Mouse (Mus musculus) urinary bladder, postnatal 14 days (tissue): ENCODE measurements at regions not wholly inside any gene's neighbourhood (a gene's known extent, or its start where the extent isn't known, plus 50 kb on each side); places are given as distances from the start of the nearest gene placed in this dataset.

Source experiments
- DNase-seq: peaks from one replicate; pipeline ENCODE4 v3.0.0; 2021; ENCODE audit warnings: low spot score

GRCm38 (mm10) chr10:118501571-118501970 lies 60.7 kb downstream of the Ifng start:
- DNase-seq: no peak

- no peak for DNase-seq
These were observed 64.0 kb downstream of the Ifng start for GRCm38 (mm10) chr10:118504811-118505210.

- DNase-seq: no peak
These were observed 65.3 kb downstream of the Ifng start for GRCm38 (mm10) chr10:118506154-118506553.

GRCm38 (mm10) chr10:118507630-118508029 lies 66.8 kb downstream of the Ifng start:
- no peak for DNase-seq

GRCm38 (mm10) chr10:118516839-118517238 lies 76.0 kb downstream of the Ifng start:
- DNase-seq: no peak

GRCm38 (mm10) chr10:118517995-118518394 lies 77.1 kb downstream of the Ifng start:
- DNase-seq: no peak

- DNase-seq: no peak
These were observed 105.1 kb downstream of the Ifng start for GRCm38 (mm10) chr10:118545966-118546365.

- no peak for DNase-seq
These were observed 109.4 kb downstream of the Ifng start for GRCm38 (mm10) chr10:118550201-118550600.

- no peak for DNase-seq
These were observed 118.0 kb downstream of the Ifng start for GRCm38 (mm10) chr10:118558848-118559247.

GRCm38 (mm10) chr10:118564041-118564440 lies 123.2 kb downstream of the Ifng start:
- DNase-seq: no peak

GRCm38 (mm10) chr10:118564528-118565268 lies 123.9 kb downstream of the Ifng start:
- DNase-seq: peak; percentile 77

- no peak for DNase-seq
These were observed 127.8 kb downstream of the Ifng start for GRCm38 (mm10) chr10:118568617-118569016.

- no peak for DNase-seq
These were observed 128.6 kb downstream of the Ifng start for GRCm38 (mm10) chr10:118569424-118569823.

GRCm38 (mm10) chr10:118573247-118573646 lies 132.4 kb downstream of the Ifng start:
- no peak for DNase-seq

- no peak for DNase-seq
These were observed 134.7 kb downstream of the Ifng start for GRCm38 (mm10) chr10:118575570-118575969.

GRCm38 (mm10) chr10:118581376-118581775 lies 140.5 kb downstream of the Ifng start:
- DNase-seq: no peak

GRCm38 (mm10) chr10:118585821-118586220 lies 145.0 kb downstream of the Ifng start:
- DNase-seq: no peak

GRCm38 (mm10) chr10:118588198-118588597 lies 147.4 kb downstream of the Ifng start:
- DNase-seq: no peak

- DNase-seq: peak; percentile 89
These were observed 152.0 kb downstream of the Ifng start for GRCm38 (mm10) chr10:118592648-118593368.

- no peak for DNase-seq
These were observed 155.4 kb downstream of the Ifng start for GRCm38 (mm10) chr10:118596206-118596605.

GRCm38 (mm10) chr10:118598497-118598896 lies 157.7 kb downstream of the Ifng start:
- no peak for DNase-seq

- DNase-seq: no peak
These were observed 158.4 kb downstream of the Ifng start for GRCm38 (mm10) chr10:118599197-118599596.

GRCm38 (mm10) chr10:118599610-118600009 lies 158.8 kb downstream of the Ifng start:
- no peak for DNase-seq
